Mouse (Mus musculus) testis, adult 2 months (tissue): ENCODE results near the gene Brwd1.

ENCODE experiments used
- CTCF ChIP-seq: fragments of 200-500 bp; IDR thresholded peaks from 2 replicates; pipeline ENCODE4 v1.5.1; 2012; ENCODE audit warnings: low read depth, mild to moderate bottlenecking, inconsistent platforms, low read length, moderate library complexity; ENCODE audit not compliant: control insufficient read depth, insufficient read depth, insufficient replicate concordance
- POLR2A ChIP-seq: fragments of 200-500 bp; IDR thresholded peaks from 2 replicates; pipeline ENCODE4 v1.6.1; 2012; ENCODE audit warnings: low read depth, mild to moderate bottlenecking, inconsistent platforms, low read length, moderate library complexity; ENCODE audit not compliant: control insufficient read depth

DNA sequence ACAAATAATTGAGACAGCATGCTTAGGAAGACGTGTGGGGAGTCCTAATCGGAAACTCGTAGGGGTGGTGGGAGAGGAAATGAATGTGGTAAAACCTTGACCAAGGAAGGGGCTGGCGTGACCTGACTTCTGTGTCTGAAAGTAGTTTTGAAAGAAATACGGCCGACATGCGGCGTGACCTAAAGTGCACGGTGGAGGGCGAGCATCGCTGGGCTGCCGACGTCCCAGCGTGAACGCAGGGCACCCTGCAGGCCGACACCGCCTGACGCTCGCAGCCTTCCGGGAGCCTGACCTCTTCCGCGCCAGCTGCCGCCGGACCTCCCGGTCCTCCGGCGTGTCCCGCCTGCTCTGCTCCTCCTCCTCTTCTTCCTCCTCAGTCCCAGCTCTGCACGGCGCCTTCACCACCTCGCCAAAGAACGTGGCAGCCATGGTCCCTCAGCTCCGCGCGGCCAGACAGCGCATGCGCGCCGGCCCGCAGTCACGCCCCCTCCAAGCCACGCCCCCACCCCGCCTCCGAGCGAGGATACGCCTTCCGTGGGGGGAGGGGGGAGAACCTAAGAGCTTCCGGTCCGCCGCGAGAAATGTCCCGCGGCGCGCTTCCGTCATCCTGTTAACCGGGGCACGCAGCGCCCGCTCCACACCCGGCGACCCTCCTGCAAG, 91.7 kb downstream of the Brwd1 start, which contains the start of gene Psmg1:
- TF ChIP-seq CTCF: no peak
- peak; percentile 95 for TF ChIP-seq POLR2A
